Mouse (Mus musculus) spleen, postnatal 4 days (tissue): ENCODE results near the gene Hdac7.

ENCODE experiments used
- DNase-seq, 2 experiments: peaks; one replicate each; pipeline ENCODE4 v3.0.0; 2022; ENCODE audit warnings: low spot score in 2 of 2

Gene Hdac7

GRCm38 (mm10) chr15:97789761-97790505, 54.4 kb downstream of the Hdac7 start:
- DNase-seq: peak; percentile 52 to 86

GRCm38 (mm10) chr15:97788821-97789220, 55.5 kb downstream of the Hdac7 start:
- DNase-seq: no peak

- no peak for DNase-seq
These were observed 56.3 kb downstream of the Hdac7 start for GRCm38 (mm10) chr15:97787799-97788667.

- DNase-seq: no peak
These were observed 57.0 kb downstream of the Hdac7 start for GRCm38 (mm10) chr15:97787148-97787798.

- peak; percentile 73 to 79 for DNase-seq
These were observed 57.7 kb downstream of the Hdac7 start for GRCm38 (mm10) chr15:97786412-97787112.

GRCm38 (mm10) chr15:97785731-97786411, 58.4 kb downstream of the Hdac7 start:
- peak; percentile 75 to 84 for DNase-seq

GRCm38 (mm10) chr15:97784561-97785161, 59.6 kb downstream of the Hdac7 start:
- no peak for DNase-seq

- DNase-seq: peak; percentile 95 to 99
These were observed 60.2 kb downstream of the Hdac7 start for GRCm38 (mm10) chr15:97784092-97784559.

- peak; percentile 83 to 94 for DNase-seq
These were observed 61.6 kb downstream of the Hdac7 start for GRCm38 (mm10) chr15:97782749-97783105.

GRCm38 (mm10) chr15:97781961-97782748, 62.1 kb downstream of the Hdac7 start:
- no peak for DNase-seq

- no peak for DNase-seq
These were observed 63.7 kb downstream of the Hdac7 start for GRCm38 (mm10) chr15:97780611-97781031.

GRCm38 (mm10) chr15:97779576-97779975, 64.7 kb downstream of the Hdac7 start:
- no peak for DNase-seq

- no peak for DNase-seq
These were observed 65.8 kb downstream of the Hdac7 start, which contains the start of gene Slc48a1 for GRCm38 (mm10) chr15:97778311-97779098. TSS of gene Slc48a1 (plus strand) at chr15:97778520.

- no peak for DNase-seq
These were observed 67.4 kb downstream of the Hdac7 start for GRCm38 (mm10) chr15:97776919-97777318.

GRCm38 (mm10) chr15:97776514-97776913, 67.8 kb downstream of the Hdac7 start:
- peak; percentile 70 to 88 for DNase-seq

GRCm38 (mm10) chr15:97773961-97774370, 70.3 kb downstream of the Hdac7 start:
- no peak for DNase-seq

GRCm38 (mm10) chr15:97773108-97773507, 71.2 kb downstream of the Hdac7 start:
- DNase-seq: no peak

- no peak for DNase-seq
These were observed 74.0 kb downstream of the Hdac7 start for GRCm38 (mm10) chr15:97770280-97770679.

- no peak for DNase-seq
These were observed 76.1 kb downstream of the Hdac7 start for GRCm38 (mm10) chr15:97768192-97768591.
